Mouse (Mus musculus) urinary bladder, postnatal 14 days (tissue): ENCODE results near the gene Trpm7.

Experiments
- DNase-seq: peaks from one replicate; pipeline ENCODE4 v3.0.0; 2021; ENCODE audit warnings: low spot score

Trpm7 gene

GRCm38 (mm10) chr2:126816644-126817347 lies 59.2 kb downstream of the Trpm7 start:
- DNase-seq = no peak

- DNase-seq = no peak
These were observed 60.2 kb downstream of the Trpm7 start for GRCm38 (mm10) chr2:126815822-126816221.

DNA sequence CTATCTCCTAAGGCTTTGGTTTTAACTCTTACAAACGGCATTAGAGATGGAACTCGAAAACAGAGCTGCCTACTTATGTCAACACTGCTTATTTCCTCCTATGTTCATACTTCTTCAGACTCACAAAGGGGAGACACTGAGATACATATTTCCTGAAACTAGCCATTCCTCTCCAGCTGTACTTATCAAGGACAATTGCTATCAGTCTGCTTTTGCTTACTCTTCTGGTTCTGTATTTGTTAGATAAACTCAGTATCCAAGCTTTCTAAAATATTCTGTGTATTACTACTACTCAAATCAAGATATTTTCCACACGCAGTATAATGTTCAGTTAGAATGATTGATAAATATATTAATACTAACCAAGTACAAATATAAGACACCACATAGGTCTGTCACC lies 74.0 kb downstream of the Trpm7 start:
- no peak for DNase-seq

DNA sequence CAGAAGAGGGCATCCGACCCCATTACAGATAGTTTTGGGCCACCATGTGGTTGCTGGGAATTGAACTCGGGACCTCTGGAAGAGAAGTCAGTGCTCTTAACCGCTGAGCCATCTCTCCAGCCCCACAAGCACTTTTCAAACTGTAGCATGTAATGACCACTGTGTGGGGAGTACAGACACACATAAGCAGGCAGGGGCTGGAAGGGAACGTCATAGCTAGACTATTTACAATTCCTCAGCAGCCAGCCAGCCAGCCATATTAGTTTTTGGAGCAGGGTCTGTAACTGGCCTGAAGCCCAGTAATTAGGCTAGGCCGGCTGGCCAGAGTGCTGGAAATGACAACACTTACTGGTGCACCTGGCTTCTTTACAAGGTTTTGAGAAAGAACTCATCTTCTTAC lies 77.6 kb downstream of the Trpm7 start:
- no peak for DNase-seq

- DNase-seq = no peak
These were observed 80.3 kb downstream of the Trpm7 start for GRCm38 (mm10) chr2:126795708-126796107.

DNA sequence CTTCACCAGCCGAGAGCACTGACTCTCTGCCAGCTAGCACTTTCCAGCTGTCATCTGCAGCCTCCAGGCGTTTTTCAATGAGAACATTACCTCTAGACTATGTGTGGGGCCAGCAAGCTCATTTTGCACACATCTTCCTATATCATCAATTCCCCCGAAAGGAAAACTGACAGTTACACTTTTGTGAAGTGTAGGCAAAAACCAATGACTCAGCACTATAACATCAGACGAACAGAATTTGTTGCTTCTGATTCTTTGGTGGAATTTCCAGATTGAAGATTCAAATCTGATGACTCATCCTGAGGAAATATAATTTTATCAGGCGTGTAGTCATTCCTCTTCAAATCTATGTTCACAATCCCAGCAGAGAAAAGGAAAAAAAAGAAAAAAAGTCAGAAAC lies 83.4 kb downstream of the Trpm7 start:
- no peak for DNase-seq

- no peak for DNase-seq
These were observed 88.2 kb downstream of the Trpm7 start for GRCm38 (mm10) chr2:126787721-126788342.

DNA sequence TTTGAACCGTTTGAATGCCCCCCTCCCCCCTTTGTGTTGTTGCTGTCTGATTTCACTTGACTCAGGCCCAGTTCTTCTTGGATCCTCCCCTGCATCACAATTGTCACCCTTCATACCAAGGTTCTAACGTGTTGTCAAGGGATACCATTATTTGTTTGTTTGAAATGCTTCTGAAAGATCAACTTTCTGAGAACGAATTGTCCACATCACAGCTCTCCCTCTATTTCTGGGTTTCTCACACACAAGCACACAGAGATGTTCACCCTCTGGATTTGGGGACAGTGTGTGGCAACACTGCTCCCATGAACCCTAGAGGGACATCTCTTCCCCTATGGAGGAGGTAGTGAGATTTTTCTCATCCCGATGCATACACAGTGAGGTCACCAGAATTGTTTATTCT lies 92.7 kb downstream of the Trpm7 start, which contains the start of gene Usp50:
Gene Usp50, minus strand, starts transcription at position 101 of the 400 bp plus-strand sequence.
- DNase-seq = no peak

DNA sequence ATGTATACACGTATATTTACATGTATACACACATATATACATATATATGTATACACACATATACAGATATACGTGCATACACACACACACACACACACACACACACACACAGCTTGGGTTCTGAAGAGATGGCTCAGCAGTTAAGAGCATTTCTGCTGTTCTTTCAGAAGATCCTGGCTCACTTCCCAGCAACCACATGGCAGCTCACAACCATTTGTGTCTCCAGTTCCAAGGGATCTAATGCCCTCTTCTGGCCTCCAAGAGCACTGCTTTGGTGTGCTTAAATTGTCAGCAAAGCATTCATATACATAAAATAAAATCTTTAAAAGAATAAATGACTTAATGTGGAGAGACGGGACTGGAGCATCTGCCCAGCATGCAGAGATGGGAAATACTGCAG lies 93.6 kb downstream of the Trpm7 start:
- peak; percentile 70 for DNase-seq

DNA sequence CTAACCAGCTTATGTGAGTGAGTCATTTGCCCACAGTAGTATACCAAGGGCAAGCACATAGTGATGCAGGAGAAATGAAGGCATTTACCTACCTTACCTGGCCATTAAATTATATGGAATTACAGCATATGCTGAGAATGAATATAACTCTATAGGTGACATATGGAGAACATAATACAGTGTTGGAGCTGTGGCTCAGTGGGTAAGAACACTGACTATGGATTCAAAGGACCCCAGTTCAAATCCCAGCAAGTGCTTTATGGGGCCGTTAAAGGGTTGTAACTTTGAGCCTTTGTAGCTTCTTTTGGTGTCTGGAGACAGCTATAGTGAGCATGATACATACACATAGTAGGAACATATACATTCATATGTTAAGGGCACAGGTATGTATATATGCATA lies 94.6 kb downstream of the Trpm7 start:
- DNase-seq = no peak

DNA sequence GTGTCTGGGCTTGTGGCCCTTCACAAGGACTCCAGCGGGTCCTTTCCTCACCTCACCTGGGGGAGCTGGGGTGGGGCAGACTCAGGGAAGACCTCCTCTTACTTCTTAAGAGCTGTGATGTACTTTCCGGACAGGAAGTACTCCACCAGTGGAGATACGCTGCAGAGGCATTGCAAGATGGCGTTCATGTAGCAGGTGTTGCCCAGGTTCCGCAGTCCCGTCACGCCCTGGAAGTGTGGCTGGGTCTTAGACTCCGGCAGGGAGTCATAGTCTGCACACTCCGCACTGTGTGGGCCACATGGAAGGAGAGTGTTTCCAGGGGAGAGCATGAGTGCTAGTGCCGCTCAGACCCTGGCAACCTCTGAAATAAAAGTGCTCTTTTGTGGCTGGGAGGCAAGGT lies 95.7 kb downstream of the Trpm7 start:
- DNase-seq = no peak

DNA sequence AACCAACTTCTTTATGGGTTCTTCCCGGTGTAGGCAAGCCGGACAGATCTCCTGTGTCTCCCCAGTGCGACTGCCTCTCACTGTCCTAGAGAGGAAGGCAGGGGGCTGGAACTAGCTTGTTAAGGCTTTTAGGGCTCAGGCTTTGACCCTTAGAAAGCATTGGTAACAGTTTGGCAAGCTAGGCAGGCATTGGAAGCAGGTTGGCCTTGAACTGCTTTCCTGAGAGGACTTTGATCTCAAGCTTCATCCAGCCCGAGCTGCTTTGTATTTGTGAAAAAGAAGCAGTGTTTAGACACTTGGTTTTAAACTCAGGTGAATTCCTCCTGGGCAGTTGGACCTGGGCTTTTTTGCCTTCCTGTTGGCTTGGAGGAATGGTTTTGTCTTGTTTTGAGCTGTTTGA lies 97.2 kb downstream of the Trpm7 start:
- no peak for DNase-seq

DNA sequence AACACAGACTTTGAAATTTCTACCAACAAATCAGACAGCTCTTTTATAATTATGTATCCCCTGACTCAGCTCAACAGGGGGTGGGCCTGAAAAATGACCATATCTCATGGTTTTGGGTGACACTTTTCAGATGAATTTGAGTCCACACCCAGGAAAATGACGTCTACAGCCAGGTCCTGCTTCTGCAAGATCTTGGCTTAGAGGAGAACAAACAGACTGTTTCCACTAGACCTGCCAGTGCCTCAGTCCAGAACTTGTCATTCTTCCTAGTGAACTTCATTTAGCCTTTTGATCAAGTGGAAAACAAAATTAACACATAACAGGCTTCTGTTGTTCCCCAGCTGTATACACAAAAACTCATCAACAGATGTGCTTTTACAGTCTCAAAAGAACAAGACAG lies 99.6 kb downstream of the Trpm7 start:
- no peak for DNase-seq

- DNase-seq = no peak
These were observed 100.1 kb downstream of the Trpm7 start for GRCm38 (mm10) chr2:126775951-126776350.

GRCm38 (mm10) chr2:126772217-126772616 lies 103.8 kb downstream of the Trpm7 start:
- no peak for DNase-seq

GRCm38 (mm10) chr2:126769431-126770181 lies 106.4 kb downstream of the Trpm7 start:
- peak; percentile 3 for DNase-seq

GRCm38 (mm10) chr2:126768194-126768593 lies 107.8 kb downstream of the Trpm7 start:
- DNase-seq = no peak

GRCm38 (mm10) chr2:126767599-126767998 lies 108.4 kb downstream of the Trpm7 start:
- DNase-seq = no peak

GRCm38 (mm10) chr2:126765867-126766582 lies 110.0 kb downstream of the Trpm7 start:
- no peak for DNase-seq

- no peak for DNase-seq
These were observed 116.7 kb downstream of the Trpm7 start for GRCm38 (mm10) chr2:126759351-126759750.

- DNase-seq = no peak
These were observed 120.4 kb downstream of the Trpm7 start for GRCm38 (mm10) chr2:126755664-126756063.

GRCm38 (mm10) chr2:126743389-126743788 lies 132.6 kb downstream of the Trpm7 start:
- no peak for DNase-seq
